Mouse (Mus musculus): ENCODE measurements around the gene 4933424G06Rik. TPM values are rescaled to one million over a fixed set of nuclear protein-coding genes. Genes with fewer than 3 reads are reported as not detected.
"Not testable (repeated sequence)": the region's sequence is repeated elsewhere in the genome, so short reads cannot be mapped to it uniquely, and the experiment has no call there.

4933424G06Rik gene
- 0.51 and 0.80 TPM in 2 replicates for polyA plus RNA-seq (2014; fragmentation: Nextera tagmentation; extraction: Ambion mirVana)

GRCm38 (mm10) chr1:36709854-36710280 lies at the start of gene 4933424G06Rik:
Gene 4933424G06Rik, plus strand, starts transcription at chr1:36710149.
- Histone ChIP-seq H3K9me3 (ENCODE audit: control insufficient read depth, low read length) (no peaks in the 10 kb centered on the region), H3K4me3 (replicated peaks; ENCODE audit: low read depth, low read length) (peak within 1 kb of the TSS; percentile 99), H3K27me3 (ENCODE audit: control insufficient read depth, insufficient read depth, low read length) (no peaks in the 10 kb centered on the region), H3K4me1 (ENCODE audit: control insufficient read depth, insufficient read depth, low read length) (peaks cover 17% of the 10 kb centered on the region), H3K4me2 (ENCODE audit: low read length) (peak within 1 kb of the TSS; percentile 83), H3K36me3 (ENCODE audit: control insufficient read depth, insufficient read depth, low read length) (peaks cover 25% of the 10 kb centered on the region), H3K27ac (replicated peaks; ENCODE audit: low read depth, low read length) (peak within 1 kb of the TSS; percentile 86), H3K9ac (replicated peaks; ENCODE audit: low read length) (peak within 1 kb of the TSS; percentile 96)
- DNase-seq, result peak; percentile 99
- under 1% methylated on average over 29 of the region's 29 CpGs for WGBS
- peak; percentile 95 for ATAC-seq (ENCODE audit: low FRiP score, low TSS enrichment)

- Histone ChIP-seq H3K36me3 (ENCODE audit: control insufficient read depth, insufficient read depth, low read length) (no peaks in the 10 kb centered on the region), H3K9me3 (ENCODE audit: control insufficient read depth, low read length) (no peaks in the 10 kb centered on the region), H3K9ac (replicated peaks; ENCODE audit: low read length) (no peak overlapping the region), H3K27ac (replicated peaks; ENCODE audit: low read depth, low read length) (no peak overlapping the region), H3K4me2 (ENCODE audit: low read length) (no peak overlapping the region), H3K4me1 (ENCODE audit: control insufficient read depth, insufficient read depth, low read length) (no peaks in the 10 kb centered on the region), H3K4me3 (replicated peaks; ENCODE audit: low read depth, low read length) (no peak overlapping the region), H3K27me3 (ENCODE audit: control insufficient read depth, insufficient read depth, low read length) (no peaks in the 10 kb centered on the region)
- DNase-seq, result peak; percentile 26
- WGBS, result 76% methylated on average over 4 of the region's 4 CpGs
- ATAC-seq (ENCODE audit: low FRiP score, low TSS enrichment), result no peak
Observed at GRCm38 (mm10) chr1:36664457-36664856, 45.5 kb upstream of the 4933424G06Rik start.

GRCm38 (mm10) chr1:36665165-36665723 lies 44.7 kb upstream of the 4933424G06Rik start:
- 57% methylated on average over 11 of the region's 11 CpGs for WGBS
- Histone ChIP-seq H3K9ac (replicated peaks; ENCODE audit: low read length) (no peak overlapping the region), H3K27ac (replicated peaks; ENCODE audit: low read depth, low read length) (no peak overlapping the region), H3K4me3 (replicated peaks; ENCODE audit: low read depth, low read length) (no peak overlapping the region), H3K4me2 (ENCODE audit: low read length) (no peak overlapping the region), H3K36me3 (ENCODE audit: control insufficient read depth, insufficient read depth, low read length) (no peaks in the 10 kb centered on the region), H3K9me3 (ENCODE audit: control insufficient read depth, low read length) (no peaks in the 10 kb centered on the region), H3K4me1 (ENCODE audit: control insufficient read depth, insufficient read depth, low read length) (no peaks in the 10 kb centered on the region), H3K27me3 (ENCODE audit: control insufficient read depth, insufficient read depth, low read length) (no peaks in the 10 kb centered on the region)
- DNase-seq (no peak), ATAC-seq (ENCODE audit: low FRiP score, low TSS enrichment) (no peak)

GRCm38 (mm10) chr1:36665934-36666333 lies 44.0 kb upstream of the 4933424G06Rik start:
- no peak for ATAC-seq (ENCODE audit: low FRiP score, low TSS enrichment)
- Histone ChIP-seq H3K4me3 (replicated peaks; ENCODE audit: low read depth, low read length) (no peak overlapping the region), H3K4me2 (ENCODE audit: low read length) (no peak overlapping the region), H3K27me3 (ENCODE audit: control insufficient read depth, insufficient read depth, low read length) (no peaks in the 10 kb centered on the region), H3K9ac (replicated peaks; ENCODE audit: low read length) (no peak overlapping the region), H3K4me1 (ENCODE audit: control insufficient read depth, insufficient read depth, low read length) (no peaks in the 10 kb centered on the region), H3K36me3 (ENCODE audit: control insufficient read depth, insufficient read depth, low read length) (no peaks in the 10 kb centered on the region), H3K9me3 (ENCODE audit: control insufficient read depth, low read length) (no peaks in the 10 kb centered on the region), H3K27ac (replicated peaks; ENCODE audit: low read depth, low read length) (no peak overlapping the region)
- no peak for DNase-seq
- 75% methylated on average over 4 of the region's 4 CpGs for WGBS

GRCm38 (mm10) chr1:36668007-36668406 lies 41.9 kb upstream of the 4933424G06Rik start:
- not testable (repeated sequence) for DNase-seq; H3K4me2 ChIP-seq (ENCODE audit: low read length); ATAC-seq (ENCODE audit: low FRiP score, low TSS enrichment); H3K9me3 ChIP-seq (ENCODE audit: control insufficient read depth, low read length); H3K4me1 ChIP-seq (ENCODE audit: control insufficient read depth, insufficient read depth, low read length); H3K4me3 ChIP-seq (replicated peaks; ENCODE audit: low read depth, low read length); H3K9ac ChIP-seq (replicated peaks; ENCODE audit: low read length); H3K36me3 ChIP-seq (ENCODE audit: control insufficient read depth, insufficient read depth, low read length); H3K27ac ChIP-seq (replicated peaks; ENCODE audit: low read depth, low read length); H3K27me3 ChIP-seq (ENCODE audit: control insufficient read depth, insufficient read depth, low read length)
- 76% methylated on average over 4 of the region's 4 CpGs for WGBS

GRCm38 (mm10) chr1:36670256-36670655 lies 39.7 kb upstream of the 4933424G06Rik start:
- Histone ChIP-seq H3K4me2 (ENCODE audit: low read length) (no peak overlapping the region), H3K27me3 (ENCODE audit: control insufficient read depth, insufficient read depth, low read length) (no peaks in the 10 kb centered on the region), H3K9me3 (ENCODE audit: control insufficient read depth, low read length) (no peaks in the 10 kb centered on the region), H3K9ac (replicated peaks; ENCODE audit: low read length) (no peak overlapping the region), H3K36me3 (ENCODE audit: control insufficient read depth, insufficient read depth, low read length) (no peaks in the 10 kb centered on the region), H3K4me3 (replicated peaks; ENCODE audit: low read depth, low read length) (no peak overlapping the region), H3K4me1 (ENCODE audit: control insufficient read depth, insufficient read depth, low read length) (no peaks in the 10 kb centered on the region), H3K27ac (replicated peaks; ENCODE audit: low read depth, low read length) (no peak overlapping the region)
- DNase-seq, result no peak
- WGBS, result 85% methylated on average over 4 of the region's 4 CpGs
- no peak for ATAC-seq (ENCODE audit: low FRiP score, low TSS enrichment)

- H3K4me1 ChIP-seq (ENCODE audit: control insufficient read depth, insufficient read depth, low read length), result no peaks in the 10 kb centered on the region
- no peak overlapping the region for H3K27ac ChIP-seq (replicated peaks; ENCODE audit: low read depth, low read length)
- DNase-seq, result no peak
- no peak for ATAC-seq (ENCODE audit: low FRiP score, low TSS enrichment)
- H3K9ac ChIP-seq (replicated peaks; ENCODE audit: low read length), result no peak overlapping the region
- H3K27me3 ChIP-seq (ENCODE audit: control insufficient read depth, insufficient read depth, low read length), result no peaks in the 10 kb centered on the region
- no peaks in the 10 kb centered on the region for H3K9me3 ChIP-seq (ENCODE audit: control insufficient read depth, low read length)
- no peaks in the 10 kb centered on the region for H3K36me3 ChIP-seq (ENCODE audit: control insufficient read depth, insufficient read depth, low read length)
- 92% methylated on average over 10 of the region's 10 CpGs for WGBS
- H3K4me2 ChIP-seq (ENCODE audit: low read length), result no peak overlapping the region
- no peak overlapping the region for H3K4me3 ChIP-seq (replicated peaks; ENCODE audit: low read depth, low read length)
Observed at GRCm38 (mm10) chr1:36671260-36671659, 38.7 kb upstream of the 4933424G06Rik start.

GRCm38 (mm10) chr1:36672648-36673350 lies 37.1 kb upstream of the 4933424G06Rik start:
- H3K9me3 ChIP-seq (ENCODE audit: control insufficient read depth, low read length), result no peaks in the 10 kb centered on the region
- no peak overlapping the region for H3K9ac ChIP-seq (replicated peaks; ENCODE audit: low read length)
- H3K4me2 ChIP-seq (ENCODE audit: low read length), result no peak overlapping the region
- no peaks in the 10 kb centered on the region for H3K4me1 ChIP-seq (ENCODE audit: control insufficient read depth, insufficient read depth, low read length)
- H3K27me3 ChIP-seq (ENCODE audit: control insufficient read depth, insufficient read depth, low read length), result no peaks in the 10 kb centered on the region
- 45% methylated on average over 16 of the region's 16 CpGs for WGBS
- no peak overlapping the region for H3K27ac ChIP-seq (replicated peaks; ENCODE audit: low read depth, low read length)
- H3K4me3 ChIP-seq (replicated peaks; ENCODE audit: low read depth, low read length), result no peak overlapping the region
- H3K36me3 ChIP-seq (ENCODE audit: control insufficient read depth, insufficient read depth, low read length), result no peaks in the 10 kb centered on the region
- ATAC-seq (ENCODE audit: low FRiP score, low TSS enrichment) (no peak), DNase-seq (no peak)

GRCm38 (mm10) chr1:36674936-36675335 lies 35.0 kb upstream of the 4933424G06Rik start:
- Histone ChIP-seq H3K9ac (replicated peaks; ENCODE audit: low read length) (no peak overlapping the region), H3K36me3 (ENCODE audit: control insufficient read depth, insufficient read depth, low read length) (no peaks in the 10 kb centered on the region), H3K4me2 (ENCODE audit: low read length) (no peak overlapping the region), H3K4me3 (replicated peaks; ENCODE audit: low read depth, low read length) (no peak overlapping the region), H3K9me3 (ENCODE audit: control insufficient read depth, low read length) (no peaks in the 10 kb centered on the region), H3K27ac (replicated peaks; ENCODE audit: low read depth, low read length) (no peak overlapping the region), H3K4me1 (ENCODE audit: control insufficient read depth, insufficient read depth, low read length) (no peaks in the 10 kb centered on the region), H3K27me3 (ENCODE audit: control insufficient read depth, insufficient read depth, low read length) (no peaks in the 10 kb centered on the region)
- ATAC-seq (ENCODE audit: low FRiP score, low TSS enrichment), result no peak
- no peak for DNase-seq
- 68% methylated on average over 3 of the region's 3 CpGs for WGBS

Measured in midbrain, embryonic 14.5 days (tissue).